Mouse (Mus musculus) thymus, adult 2 months (tissue): ENCODE results near the gene Gbp7.

Experiments used
- CTCF ChIP-seq: fragments of 200-500 bp; IDR thresholded peaks from 2 replicates; pipeline ENCODE4 v1.5.1; 2012; ENCODE audit warnings: mild to moderate bottlenecking, control low read depth, low read length, moderate library complexity, borderline replicate concordance; ENCODE audit not compliant: control insufficient read depth, poor library complexity, insufficient read depth; ENCODE audit errors: extremely low read depth
- POLR2A ChIP-seq: fragments of 200-500 bp; IDR thresholded peaks from 2 replicates; pipeline ENCODE4 v1.6.1; 2012; ENCODE audit warnings: mild to moderate bottlenecking, low read length, control low read depth, moderate library complexity; ENCODE audit not compliant: control insufficient read depth, poor library complexity, insufficient read depth; ENCODE audit errors: extremely low read depth

GRCm38 (mm10) chr3:142541391-142541790 is 11.2 kb downstream of the Gbp7 start:
- TF ChIP-seq POLR2A (no peak), CTCF (no peak)
